Mouse (Mus musculus): ENCODE results near the gene Mpv17l2. TPM values are rescaled to one million over a fixed set of nuclear protein-coding genes. Genes with fewer than 3 reads are reported as not detected.

The Mpv17l2 gene
- polyA plus RNA-seq, 1 experiment, result 79.8 TPM

- Histone ChIP-seq H3K4me1 (ENCODE audit: control insufficient read depth, insufficient read depth, insufficient read length, low read length) (peaks cover 7% of the 10 kb centered on the region), H3K4me3 (ENCODE audit: insufficient read depth, low read depth, low read length) (peak overlapping the region; percentile 54), H3K27ac (replicated peaks; ENCODE audit: low read depth, low read length) (peak overlapping the region; percentile 41; the same call in 1 of the 2 replicates)
These were observed 5.3 kb upstream of the Mpv17l2 start for GRCm38 (mm10) chr8:70765838-70766570.

- Histone ChIP-seq H3K4me1 (ENCODE audit: control insufficient read depth, insufficient read depth, insufficient read length, low read length) (peaks cover 7% of the 10 kb centered on the region), H3K4me3 (ENCODE audit: insufficient read depth, low read depth, low read length) (0 out of 2 replicates have a peak overlapping the region, but pooled peaks have one; percentile 6), H3K27ac (replicated peaks; ENCODE audit: low read depth, low read length) (no peak overlapping the region)
These were observed 4.6 kb upstream of the Mpv17l2 start for GRCm38 (mm10) chr8:70765329-70765728.

GRCm38 (mm10) chr8:70764676-70765075 is 3.9 kb upstream of the Mpv17l2 start:
- no peak overlapping the region for H3K27ac ChIP-seq (replicated peaks; ENCODE audit: low read depth, low read length)
- no peak overlapping the region for H3K4me3 ChIP-seq (ENCODE audit: insufficient read depth, low read depth, low read length)
- H3K4me1 ChIP-seq (ENCODE audit: control insufficient read depth, insufficient read depth, insufficient read length, low read length), result peaks cover 11% of the 10 kb centered on the region

GRCm38 (mm10) chr8:70764026-70764425 is 3.3 kb upstream of the Mpv17l2 start:
- Histone ChIP-seq H3K4me1 (ENCODE audit: control insufficient read depth, insufficient read depth, insufficient read length, low read length) (peaks cover 11% of the 10 kb centered on the region), H3K27ac (replicated peaks; ENCODE audit: low read depth, low read length) (no peak overlapping the region)

GRCm38 (mm10) chr8:70763354-70763753 is 2.6 kb upstream of the Mpv17l2 start:
- peaks cover 11% of the 10 kb centered on the region for H3K4me1 ChIP-seq (ENCODE audit: control insufficient read depth, insufficient read depth, insufficient read length, low read length)
- no peak overlapping the region for H3K4me3 ChIP-seq (ENCODE audit: insufficient read depth, low read depth, low read length)
- no peak overlapping the region for H3K27ac ChIP-seq (replicated peaks; ENCODE audit: low read depth, low read length)

More at GRCm38 (mm10) chr8:70764026-70764425, 3.3 kb upstream of the Mpv17l2 start:
- H3K4me3 ChIP-seq (ENCODE audit: insufficient read depth, low read depth, low read length), result no peak overlapping the region

GRCm38 (mm10) chr8:70762118-70762517 is 1.4 kb upstream of the Mpv17l2 start:
- Histone ChIP-seq H3K4me1 (ENCODE audit: control insufficient read depth, insufficient read depth, insufficient read length, low read length) (peaks cover 11% of the 10 kb centered on the region), H3K4me3 (ENCODE audit: insufficient read depth, low read depth, low read length) (no peak overlapping the region), H3K27ac (replicated peaks; ENCODE audit: low read depth, low read length) (0 out of 2 replicates have a peak overlapping the region, but pooled peaks have one; percentile 3)

- Histone ChIP-seq H3K4me3 (ENCODE audit: insufficient read depth, low read depth, low read length) (peak overlapping the region; percentile 70), H3K27ac (replicated peaks; ENCODE audit: low read depth, low read length) (peak overlapping the region; percentile 33), H3K4me1 (ENCODE audit: control insufficient read depth, insufficient read depth, insufficient read length, low read length) (peaks cover 6% of the 10 kb centered on the region)
These were observed 396 bp downstream of the Mpv17l2 start for GRCm38 (mm10) chr8:70760350-70760749.

- peak overlapping the region; percentile 37; the same call in 1 of the 2 replicates for H3K27ac ChIP-seq (replicated peaks; ENCODE audit: low read depth, low read length)
- H3K4me3 ChIP-seq (ENCODE audit: insufficient read depth, low read depth, low read length), result peak overlapping the region; percentile 70
- H3K4me1 ChIP-seq (ENCODE audit: control insufficient read depth, insufficient read depth, insufficient read length, low read length), result peaks cover 9% of the 10 kb centered on the region
These were observed 1.9 kb downstream of the Mpv17l2 start for GRCm38 (mm10) chr8:70758616-70759561.

DNA sequence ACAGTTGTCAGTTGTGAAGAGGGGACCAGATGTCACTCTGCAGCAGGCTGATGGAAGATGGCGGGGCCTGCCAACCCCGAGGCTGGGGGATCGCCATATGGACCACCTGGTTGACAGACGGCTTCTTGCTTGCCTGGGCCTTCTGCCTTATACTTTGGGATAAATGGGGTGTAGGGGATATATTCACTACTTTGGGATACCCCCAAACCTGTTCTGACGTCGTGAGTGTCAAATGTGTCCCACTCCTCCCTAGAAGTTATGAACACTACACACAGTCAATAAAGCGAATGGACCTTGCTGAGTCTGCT is 2.5 kb downstream of the Mpv17l2 start:
- H3K4me1 ChIP-seq (ENCODE audit: control insufficient read depth, insufficient read depth, insufficient read length, low read length), result peaks cover 14% of the 10 kb centered on the region
- H3K27ac ChIP-seq (replicated peaks; ENCODE audit: low read depth, low read length), result no peak overlapping the region
- no peak overlapping the region for H3K4me3 ChIP-seq (ENCODE audit: insufficient read depth, low read depth, low read length)

- no peak overlapping the region for H3K27ac ChIP-seq (replicated peaks; ENCODE audit: low read depth, low read length)
- H3K4me1 ChIP-seq (ENCODE audit: control insufficient read depth, insufficient read depth, insufficient read length, low read length), result peaks cover 16% of the 10 kb centered on the region
- H3K4me3 ChIP-seq (ENCODE audit: insufficient read depth, low read depth, low read length), result no peak overlapping the region
These were observed 3.0 kb downstream of the Mpv17l2 start for GRCm38 (mm10) chr8:70757523-70758307.

- Histone ChIP-seq H3K27ac (replicated peaks; ENCODE audit: low read depth, low read length) (no peak overlapping the region), H3K4me3 (ENCODE audit: insufficient read depth, low read depth, low read length) (no peak overlapping the region), H3K4me1 (ENCODE audit: control insufficient read depth, insufficient read depth, insufficient read length, low read length) (peaks cover 16% of the 10 kb centered on the region)
These were observed 4.2 kb downstream of the Mpv17l2 start for GRCm38 (mm10) chr8:70756476-70757040.

GRCm38 (mm10) chr8:70755661-70756475 is 4.9 kb downstream of the Mpv17l2 start:
- H3K4me3 ChIP-seq (ENCODE audit: insufficient read depth, low read depth, low read length), result peak overlapping the region; percentile 69; the same call in 1 of the 2 replicates

DNA sequence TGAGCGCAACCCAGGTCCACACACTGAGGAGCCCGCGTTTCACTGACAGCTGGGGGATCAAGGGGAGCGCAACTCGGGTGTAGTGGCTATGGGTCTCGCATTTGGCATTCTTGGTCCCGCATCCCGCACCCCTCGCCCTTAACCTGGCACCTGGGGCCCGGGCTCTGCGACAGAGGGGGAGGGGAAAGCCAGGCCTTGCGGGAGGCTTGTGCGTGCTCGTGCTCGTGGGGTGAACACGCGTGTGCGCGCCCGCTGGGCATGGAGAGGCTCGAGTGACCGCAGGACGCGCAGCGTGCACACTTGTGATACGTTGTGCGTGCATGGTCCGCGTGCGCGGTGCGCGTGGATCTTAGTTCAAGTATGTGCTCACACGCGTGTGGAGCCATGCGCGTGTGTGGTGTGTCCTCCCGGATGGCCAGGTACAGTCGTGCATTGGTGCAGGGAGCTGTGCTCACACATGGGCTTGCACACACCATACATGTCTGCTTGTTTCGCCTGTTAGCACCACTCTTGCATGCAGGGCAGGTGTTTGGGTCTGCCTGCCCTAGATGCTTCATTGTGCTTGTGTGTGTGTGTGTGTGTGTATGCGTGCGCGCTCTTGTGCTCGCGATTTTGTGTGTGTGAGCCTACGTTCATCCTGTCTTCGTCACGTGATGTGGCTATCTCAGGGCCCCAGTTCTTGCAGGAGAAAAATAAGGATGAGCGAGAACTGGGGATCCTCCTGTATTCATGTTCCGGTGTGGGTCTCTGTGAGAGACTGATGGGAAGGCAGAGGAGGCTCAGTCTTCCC is 5.7 kb downstream of the Mpv17l2 start:
- peak overlapping the region; percentile 69 for H3K4me3 ChIP-seq (ENCODE audit: insufficient read depth, low read depth, low read length)
- peak overlapping the region; percentile 25; the same call in 1 of the 2 replicates for H3K27ac ChIP-seq (replicated peaks; ENCODE audit: low read depth, low read length)
- peaks cover 13% of the 10 kb centered on the region for H3K4me1 ChIP-seq (ENCODE audit: control insufficient read depth, insufficient read depth, insufficient read length, low read length)

More at GRCm38 (mm10) chr8:70755661-70756475, 4.9 kb downstream of the Mpv17l2 start:
- Histone ChIP-seq H3K27ac (replicated peaks; ENCODE audit: low read depth, low read length) (no peak overlapping the region), H3K4me1 (ENCODE audit: control insufficient read depth, insufficient read depth, insufficient read length, low read length) (peaks cover 14% of the 10 kb centered on the region)

Measured in brown adipose tissue, adult 24 weeks (tissue).